Mouse (Mus musculus) heart, adult 2 months (tissue): Measurements from ENCODE around the gene Fbxo24. TPM values are rescaled to one million over a fixed set of nuclear protein-coding genes. Genes with fewer than 3 reads are reported as not detected.

Experiments
- DNase-seq, 2 experiments: peaks; one replicate each; pipeline ENCODE4 v3.0.0; 2021
- H3K27ac ChIP-seq: fragments of 200-600 bp; 2 replicates; pipeline ENCODE4 v1.8.1; 2022
- H3K27me3 ChIP-seq: fragments of 200-500 bp; 2 replicates; pipeline ENCODE4 v1.6.1; 2012; ENCODE audit warnings: mild to moderate bottlenecking, low read length, inconsistent platforms, mixed read lengths; ENCODE audit not compliant: control insufficient read depth, insufficient read depth
- H3K36me3 ChIP-seq: fragments of 200-500 bp; 2 replicates; pipeline ENCODE4 v1.6.1; 2012; ENCODE audit warnings: low read length, inconsistent platforms; ENCODE audit not compliant: control insufficient read depth, insufficient read depth
- H3K4me1 ChIP-seq: fragments of 200-500 bp; 2 replicates; pipeline ENCODE4 v1.6.1; 2011; ENCODE audit warnings: low read length; ENCODE audit not compliant: control insufficient read depth, insufficient read depth
- H3K4me3 ChIP-seq: fragments of 200-600 bp; 2 replicates; pipeline ENCODE4 v1.8.1; 2022
- H3K79me2 ChIP-seq: fragments of 200-500 bp; replicated peaks from 2 replicates; pipeline ENCODE4 v1.6.1; 2012; ENCODE audit warnings: mild to moderate bottlenecking, inconsistent platforms, low read length, moderate library complexity, mixed read lengths; ENCODE audit not compliant: control insufficient read depth, insufficient read depth
- H3K9ac ChIP-seq: fragments of 200-500 bp; 2 replicates; pipeline ENCODE4 v1.6.1; 2012; ENCODE audit warnings: low read depth, mild to moderate bottlenecking, control low read depth, inconsistent platforms, low read length, mixed read lengths
- CTCF ChIP-seq: fragments of 200-600 bp; IDR thresholded peaks from 2 replicates; pipeline ENCODE4 v1.8.1; 2022; ENCODE audit warnings: antibody characterized with exemption, mild to moderate bottlenecking, moderate library complexity
- EP300 ChIP-seq: fragments of 200-500 bp; IDR thresholded peaks from 2 replicates; pipeline ENCODE4 v1.6.1; 2011; ENCODE audit warnings: low read depth, low read length, control low read depth; ENCODE audit not compliant: insufficient read depth
- POLR2A ChIP-seq: fragments of 200-500 bp; IDR thresholded peaks from 2 replicates; pipeline ENCODE4 v1.6.1; 2011; ENCODE audit warnings: mild to moderate bottlenecking, low read depth, low read length, control low read depth; ENCODE audit not compliant: insufficient read depth
- WGBS: fragments of 180-500 bp; shearing (Covaris S2); methylation state at CpG from one replicate; pipeline ENCODE4 v1.1.7; 2018; 5-methylcytosine and 5-hydroxymethylcytosine counted together
- intact Hi-C: fragments of 180-260 bp; cut with DNase I; formaldehyde crosslinking; loops from one replicate; pipeline ENCODE4 v1.15.1; 2025
- long read RNA-seq: library from polyadenylated mRNA; stranded (forward); transcript quantifications from one replicate; pipeline ENCODE4 v2.0.0, GENCODE M21; 2021
- polyA plus RNA-seq: library from polyadenylated mRNA; depleted of rRNA; stranded (reverse); fragments of >200 nt; gene quantifications from 2 replicates; pipeline ENCODE4 v1.2.3, GENCODE M21; 2012; rRNA removed
- total RNA-seq, 2 experiments: library from RNA; stranded (reverse); gene quantifications; 2 replicates each; pipeline ENCODE4 v1.2.3; 2021

Gene Fbxo24
- total RNA-seq, result under 1 TPM; 0.13 to 0.34 TPM
- 0.29 and 0.35 TPM in 2 replicates for polyA plus RNA-seq
- long read RNA-seq, result 0 reads

DNA sequence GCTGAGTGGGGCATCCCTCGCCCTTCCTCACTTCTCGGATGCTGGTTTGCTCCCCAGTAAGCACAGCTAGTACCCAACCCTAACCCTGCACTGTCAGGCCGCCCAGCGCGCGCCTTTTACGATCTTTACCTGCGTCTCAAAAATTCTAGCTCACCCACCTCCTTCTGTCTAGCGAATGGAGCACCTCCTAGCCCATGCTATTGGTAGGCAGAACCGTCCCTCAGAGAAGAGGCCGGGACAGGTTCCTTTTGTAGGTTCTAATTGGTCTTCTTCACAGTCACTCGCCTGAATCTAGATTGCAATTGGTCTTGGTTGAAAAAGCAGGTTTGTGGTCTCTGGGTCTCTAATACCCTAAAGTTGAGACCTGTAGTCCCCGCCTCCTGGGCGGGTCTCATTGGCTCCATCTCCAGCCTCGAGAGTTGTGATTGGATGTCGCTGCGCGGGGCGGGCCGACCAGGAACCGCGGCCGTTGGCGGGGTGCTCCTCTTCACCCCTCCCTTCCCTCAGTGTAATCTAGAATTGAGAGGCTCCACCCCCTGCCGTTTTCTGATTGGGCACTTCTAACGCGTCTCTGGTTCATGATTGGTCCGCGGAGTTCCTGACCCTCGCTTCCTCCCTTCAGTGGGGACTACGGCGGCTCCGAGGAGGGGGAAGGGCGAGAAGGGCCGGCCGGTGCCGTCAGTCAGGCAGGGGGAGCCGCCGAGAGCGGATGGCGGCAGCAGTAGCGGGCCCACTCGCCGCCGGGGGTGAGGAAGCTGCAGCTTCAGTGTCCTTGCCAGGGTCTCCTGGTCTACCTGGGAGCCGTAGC, at the start of gene Fbxo24, which contains the start of the genes Lrch4 and Gm20605:
TSS of gene Fbxo24 (minus strand) at position 505 of the 808 bp plus-strand sequence.
TSS of gene Lrch4 (plus strand) at position 624 of the 808 bp plus-strand sequence.
TSS of gene Gm20605 (plus strand) at position 678 of the 808 bp plus-strand sequence.
- Histone ChIP-seq H3K36me3 (no peaks in the 10 kb centered on the region), H3K9ac (peak within 1 kb of the TSS; percentile 90), H3K4me3 (peak within 1 kb of the TSS; percentile 95), H3K79me2 (no peaks in the 10 kb centered on the region; the same call in none of the 2 replicates), H3K4me1 (peaks cover 12% of the 10 kb centered on the region), H3K27ac (peak within 1 kb of the TSS; percentile 94), H3K27me3 (no peaks in the 10 kb centered on the region)
- intact Hi-C loops, result loop anchor here (1.0 to 2.0 kb wide), 3 partner anchors 18 to 96 kb away; partner anchors contain the start of genes Epo, Gnb2 and Mospd3
- under 1% methylated on average over 46 of the region's 46 CpGs for WGBS
- peak; percentile 98 to 100 for DNase-seq
- TF ChIP-seq EP300, result peak; percentile 68; the same call in 1 of the 2 replicates
- peak; percentile 95 for TF ChIP-seq POLR2A
- TF ChIP-seq CTCF, result peak; percentile 16; the same call in 1 of the 2 replicates

DNA sequence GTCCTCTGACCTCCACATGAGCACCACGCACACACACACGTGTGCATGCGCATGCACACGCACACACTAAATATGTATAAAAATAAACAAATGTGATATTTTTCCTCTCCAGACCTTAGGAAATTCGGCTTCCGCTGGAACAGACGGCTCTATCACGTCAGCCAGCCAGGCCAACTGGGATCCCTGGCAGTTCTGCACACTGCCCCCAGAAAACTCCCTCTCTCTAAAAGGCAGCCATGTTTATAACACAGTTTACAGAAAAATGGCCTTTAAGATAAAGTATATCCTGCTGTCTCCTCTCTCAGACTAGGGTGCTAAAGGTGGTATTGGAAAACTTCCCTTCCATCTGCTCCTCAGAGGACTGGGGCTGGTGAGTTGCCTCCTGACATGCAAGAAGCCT, 49.1 kb upstream of the Fbxo24 start:
- no peak for DNase-seq
- Histone ChIP-seq H3K9ac (no peak overlapping the region), H3K4me1 (peaks cover 2% of the 10 kb centered on the region), H3K27me3 (no peaks in the 10 kb centered on the region), H3K36me3 (no peaks in the 10 kb centered on the region), H3K4me3 (no peak overlapping the region), H3K79me2 (peaks cover 2% of the 10 kb centered on the region; the same call in 1 of the 2 replicates), H3K27ac (no peak overlapping the region)
- TF ChIP-seq POLR2A (no peak), CTCF (no peak), EP300 (no peak)
- WGBS, result 91% methylated on average over 8 of the region's 8 CpGs
- intact Hi-C loops, result no loop called here

DNA sequence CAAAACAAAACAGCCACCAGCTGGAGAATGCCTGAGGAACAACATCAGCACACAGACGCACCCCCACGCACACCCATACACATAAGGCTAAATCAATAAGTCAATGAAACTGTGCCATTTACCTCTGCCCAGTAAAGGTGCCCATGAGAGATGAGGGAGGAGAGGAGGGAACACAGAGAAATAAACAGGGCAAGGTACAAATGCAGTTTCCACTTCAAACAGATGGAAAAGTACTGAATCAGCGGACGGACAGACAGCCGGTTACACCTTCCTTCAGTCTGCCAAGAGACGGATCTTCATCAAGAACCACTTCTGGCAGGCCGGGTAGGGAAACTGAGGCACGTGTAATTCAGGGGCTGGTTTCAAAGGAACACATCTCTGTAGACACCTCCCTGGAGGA, 46.0 kb upstream of the Fbxo24 start:
- Histone ChIP-seq H3K4me1 (peaks cover 20% of the 10 kb centered on the region), H3K4me3 (no peak overlapping the region), H3K27ac (no peak overlapping the region), H3K9ac (no peak overlapping the region), H3K36me3 (peaks cover 3% of the 10 kb centered on the region), H3K79me2 (no peaks in the 10 kb centered on the region; the same call in 1 of the 2 replicates), H3K27me3 (no peaks in the 10 kb centered on the region)
- intact Hi-C loops, result no loop called here
- no peak for TF ChIP-seq EP300
- no peak for TF ChIP-seq CTCF
- 91% methylated on average over 8 of the region's 8 CpGs for WGBS
- no peak for DNase-seq

DNA sequence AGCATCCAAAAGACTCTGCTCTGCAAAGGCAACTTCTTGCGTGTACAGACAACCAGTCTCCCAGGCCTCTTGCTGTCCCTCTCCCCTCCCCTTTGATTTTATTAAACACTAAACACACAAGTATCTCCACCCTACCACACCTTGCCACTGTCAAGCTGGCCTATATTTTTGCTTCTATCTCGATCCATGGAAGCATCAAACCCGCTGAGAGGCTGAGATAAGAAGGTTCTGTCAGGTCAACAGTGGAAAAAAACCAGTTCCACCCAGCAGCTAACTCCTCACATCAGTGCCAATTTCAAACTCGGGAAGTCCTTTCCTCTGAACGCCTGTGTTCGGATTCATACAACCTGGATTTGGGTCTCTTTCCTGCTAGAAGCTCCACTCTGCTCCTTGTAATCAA, 44.2 kb upstream of the Fbxo24 start:
- Histone ChIP-seq H3K36me3 (peaks cover 3% of the 10 kb centered on the region), H3K27ac (peak overlapping the region; percentile 87), H3K79me2 (no peaks in the 10 kb centered on the region), H3K4me3 (no peak overlapping the region), H3K27me3 (no peaks in the 10 kb centered on the region), H3K4me1 (peaks cover 20% of the 10 kb centered on the region), H3K9ac (no peak overlapping the region)
- 48% methylated on average over 6 of the region's 6 CpGs for WGBS
- intact Hi-C loops, result no loop called here
- DNase-seq, result peak in 1 of 2 experiments; percentile 20
- TF ChIP-seq CTCF (no peak), EP300 (no peak), POLR2A (no peak)

DNA sequence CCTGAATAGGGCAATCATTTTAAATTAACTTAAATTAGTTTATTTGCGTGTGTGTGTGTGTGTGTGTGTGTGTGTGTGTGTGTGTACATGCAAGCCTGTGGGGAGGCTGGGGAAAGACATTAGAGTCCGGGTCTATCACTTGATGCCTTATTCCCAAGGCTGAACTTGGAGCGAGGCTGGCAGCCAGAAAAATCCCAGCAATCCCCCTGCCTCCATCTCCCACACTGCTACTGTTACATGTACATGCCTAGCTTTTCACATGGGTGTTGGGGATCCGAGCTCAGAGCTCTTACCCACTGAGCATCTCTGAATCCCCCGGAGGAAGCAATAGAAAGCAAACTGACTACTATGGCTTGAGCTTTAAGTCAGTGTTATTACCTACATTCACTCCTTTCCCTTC, 43.6 kb upstream of the Fbxo24 start:
- Histone ChIP-seq H3K27me3 (no peaks in the 10 kb centered on the region), H3K79me2 (no peaks in the 10 kb centered on the region), H3K36me3 (peaks cover 3% of the 10 kb centered on the region), H3K4me3 (no peak overlapping the region), H3K4me1 (peaks cover 20% of the 10 kb centered on the region), H3K9ac (no peak overlapping the region), H3K27ac (peak overlapping the region; percentile 87)
- WGBS, result 69% methylated on average over 5 of the region's 5 CpGs
- DNase-seq, result peak in 1 of 2 experiments; percentile 36
- TF ChIP-seq POLR2A (no peak), EP300 (no peak), CTCF (no peak)
- intact Hi-C loops, result no loop called here
